Mouse (Mus musculus): ENCODE results near the gene Synm.

Synm gene

GRCm38 (mm10) chr7:67749441-67750239 is 9.9 kb downstream of the Synm start:
- no peak for DNase-seq (ENCODE audit: low spot score)

DNA sequence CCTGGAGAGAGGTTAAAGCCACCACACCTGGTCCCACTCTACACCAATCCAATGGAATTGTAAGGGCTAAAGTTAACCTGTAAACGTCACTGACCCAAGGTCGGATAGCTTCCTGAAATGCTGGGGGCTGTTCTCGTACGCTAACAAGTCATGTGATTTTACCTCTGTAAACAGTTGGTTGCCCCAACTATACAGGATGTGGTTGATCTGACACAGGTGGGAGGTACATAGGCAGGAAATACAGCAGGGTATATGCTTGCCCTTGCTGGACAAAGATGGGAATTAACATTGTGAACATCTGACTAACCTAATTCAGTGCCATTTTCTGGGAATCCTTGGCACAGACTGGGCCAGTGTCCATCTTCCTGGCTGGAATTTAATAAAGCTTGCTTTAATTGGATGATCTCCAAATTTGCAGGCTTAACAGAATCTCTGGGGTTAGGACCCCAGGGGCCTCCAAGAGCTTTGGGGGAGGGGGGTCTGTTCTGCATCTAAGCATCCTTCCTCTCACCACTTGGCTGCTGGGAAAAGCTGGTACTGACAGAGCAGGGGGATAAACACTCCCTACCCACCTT is 11.7 kb downstream of the Synm start:
- DNase-seq (ENCODE audit: low spot score), result no peak

DNA sequence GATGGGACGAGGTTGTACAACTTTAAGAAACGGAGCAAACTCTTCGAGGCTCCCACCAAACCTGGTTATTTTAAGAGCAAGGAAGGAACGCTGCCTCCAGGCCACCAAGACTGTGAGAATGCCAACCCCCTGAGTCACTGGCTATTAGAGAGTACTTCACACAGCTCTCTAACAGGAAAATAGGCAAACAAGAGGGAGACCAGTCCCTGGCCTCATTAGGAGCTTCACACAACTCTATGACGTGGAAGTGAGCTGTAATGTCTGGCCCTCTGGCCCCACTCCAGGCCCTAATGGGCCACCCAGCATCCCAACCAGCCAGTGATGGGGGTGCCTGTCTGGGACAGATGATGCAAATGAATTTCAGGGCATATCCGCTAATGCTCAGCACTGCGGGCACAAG is 17.8 kb downstream of the Synm start:
- DNase-seq (ENCODE audit: low spot score), result no peak

GRCm38 (mm10) chr7:67740796-67741195 is 18.7 kb downstream of the Synm start:
- no peak for DNase-seq (ENCODE audit: low spot score)

DNA sequence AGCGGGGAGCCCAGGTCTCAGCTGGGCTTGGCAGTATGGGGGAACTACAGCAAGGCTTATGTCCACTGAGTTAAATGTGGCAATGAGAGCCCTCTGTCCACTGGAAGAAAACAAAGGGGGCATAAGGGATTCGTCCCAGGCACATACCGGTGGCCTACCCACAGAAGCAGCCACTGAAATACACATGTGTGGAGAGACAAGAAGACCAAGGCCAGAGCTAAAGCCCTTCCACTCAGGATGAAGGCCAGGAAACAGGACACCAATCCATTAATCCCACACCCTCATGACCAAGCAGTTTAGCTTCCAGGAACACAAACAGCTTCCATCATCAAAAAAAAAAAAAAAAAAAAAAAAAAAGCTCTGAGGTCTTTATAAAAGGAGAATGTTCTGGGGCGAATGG is 19.2 kb downstream of the Synm start:
- no peak for DNase-seq (ENCODE audit: low spot score)

- no peak for DNase-seq (ENCODE audit: low spot score)
These were observed 27.3 kb downstream of the Synm start for GRCm38 (mm10) chr7:67732276-67732675.

- no peak for DNase-seq (ENCODE audit: low spot score)
These were observed 29.0 kb downstream of the Synm start for GRCm38 (mm10) chr7:67730431-67731110.

DNA sequence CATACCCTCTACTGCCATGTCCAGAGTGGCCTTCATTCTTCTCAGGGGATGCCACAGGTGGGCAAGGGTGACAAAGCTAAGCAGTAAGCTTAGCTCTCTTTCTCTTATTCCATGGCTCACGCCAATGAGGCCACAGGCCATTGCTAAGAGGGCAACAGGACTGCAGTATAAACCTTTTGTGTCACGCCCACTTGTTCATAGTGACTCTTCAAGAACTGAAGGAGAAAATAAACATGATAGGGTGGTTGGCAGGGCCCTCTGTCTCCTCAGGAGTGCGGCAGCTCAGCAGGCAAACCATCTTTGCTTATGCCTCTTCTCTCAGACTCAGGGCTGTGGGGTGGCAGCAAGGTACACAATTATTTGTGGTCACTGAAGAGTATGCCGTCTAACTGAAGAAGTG is 30.7 kb downstream of the Synm start:
- DNase-seq (ENCODE audit: low spot score), result no peak

DNA sequence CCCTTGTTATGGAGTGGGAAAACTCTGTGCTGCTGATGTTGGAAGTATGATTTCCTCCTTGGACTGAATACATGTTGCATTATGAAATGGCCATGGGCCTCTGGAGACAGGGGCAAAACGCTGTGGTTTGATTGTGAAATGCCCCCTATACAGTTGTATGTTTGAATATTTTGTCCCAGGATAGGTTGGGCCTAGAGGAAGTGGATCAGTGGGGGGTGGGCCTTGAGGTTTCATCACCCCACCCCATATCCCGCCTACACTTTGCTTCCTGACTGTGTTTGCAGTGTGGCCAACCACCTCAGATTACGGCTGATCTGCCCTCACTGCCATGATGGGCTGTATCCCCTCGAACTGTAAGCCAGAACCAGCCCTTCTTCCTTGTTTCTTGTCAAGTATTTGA is 31.3 kb downstream of the Synm start:
- DNase-seq (ENCODE audit: low spot score), result no peak

GRCm38 (mm10) chr7:67725016-67725415 is 34.5 kb downstream of the Synm start:
- no peak for DNase-seq (ENCODE audit: low spot score)

DNA sequence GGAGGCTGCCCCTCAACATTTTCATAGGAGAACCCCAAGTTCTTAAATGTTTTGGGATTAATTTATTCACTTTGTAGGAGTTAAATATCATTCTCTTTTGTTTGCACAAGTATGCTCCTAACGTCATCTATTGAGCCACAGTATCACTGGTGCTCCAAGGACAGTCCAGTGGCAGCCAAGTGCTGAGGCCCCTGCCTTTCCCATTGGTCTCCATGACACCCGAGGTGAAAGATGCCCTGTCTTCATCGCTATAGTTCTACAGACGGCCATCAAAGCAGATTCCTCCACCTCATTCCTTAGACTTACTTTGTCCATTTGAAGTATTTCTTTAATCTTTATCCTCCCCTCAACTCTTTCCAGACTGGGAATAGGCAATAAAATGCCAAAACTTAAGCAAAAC is 35.0 kb downstream of the Synm start:
- no peak for DNase-seq (ENCODE audit: low spot score)

- DNase-seq (ENCODE audit: low spot score), result no peak
These were observed 37.4 kb downstream of the Synm start for GRCm38 (mm10) chr7:67722163-67722562.

GRCm38 (mm10) chr7:67718804-67719203 is 40.7 kb downstream of the Synm start:
- DNase-seq (ENCODE audit: low spot score), result no peak

- no peak for DNase-seq (ENCODE audit: low spot score)
These were observed 42.0 kb downstream of the Synm start for GRCm38 (mm10) chr7:67717520-67717919.

GRCm38 (mm10) chr7:67716925-67717324 is 42.6 kb downstream of the Synm start:
- no peak for DNase-seq (ENCODE audit: low spot score)

DNA sequence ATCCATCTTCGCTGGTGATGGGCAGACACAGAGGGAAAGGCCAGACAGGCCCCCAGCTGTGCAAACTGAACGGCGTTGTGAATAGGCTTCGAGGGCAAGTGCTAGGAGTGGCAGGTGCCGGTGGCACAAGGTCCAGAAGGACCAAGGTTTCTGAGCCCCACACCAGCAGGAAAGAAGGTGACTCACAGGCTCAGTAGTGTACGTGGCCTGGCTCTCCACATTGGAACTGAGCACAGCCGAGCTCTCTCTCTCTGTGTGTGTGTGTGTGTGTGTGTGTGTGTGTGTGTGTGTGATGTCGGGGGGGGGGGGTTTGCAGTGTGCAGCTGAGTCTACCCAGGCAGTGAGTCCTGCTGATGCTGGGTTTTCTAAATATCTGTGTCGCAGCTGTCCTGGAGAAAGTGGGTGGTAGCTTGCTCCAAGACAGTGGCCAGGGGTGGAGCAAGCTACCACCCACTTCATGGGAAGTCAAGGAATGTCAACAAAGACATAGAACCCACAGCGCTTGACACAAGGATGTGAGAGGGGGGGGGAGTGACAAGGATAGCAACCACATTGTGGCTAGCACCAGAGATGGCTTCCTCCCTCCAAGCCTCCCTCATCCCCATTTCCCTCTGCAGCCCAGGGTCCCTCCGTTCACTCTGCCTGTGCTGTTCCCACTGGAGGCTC is 43.2 kb downstream of the Synm start:
- no peak for DNase-seq (ENCODE audit: low spot score)

DNA sequence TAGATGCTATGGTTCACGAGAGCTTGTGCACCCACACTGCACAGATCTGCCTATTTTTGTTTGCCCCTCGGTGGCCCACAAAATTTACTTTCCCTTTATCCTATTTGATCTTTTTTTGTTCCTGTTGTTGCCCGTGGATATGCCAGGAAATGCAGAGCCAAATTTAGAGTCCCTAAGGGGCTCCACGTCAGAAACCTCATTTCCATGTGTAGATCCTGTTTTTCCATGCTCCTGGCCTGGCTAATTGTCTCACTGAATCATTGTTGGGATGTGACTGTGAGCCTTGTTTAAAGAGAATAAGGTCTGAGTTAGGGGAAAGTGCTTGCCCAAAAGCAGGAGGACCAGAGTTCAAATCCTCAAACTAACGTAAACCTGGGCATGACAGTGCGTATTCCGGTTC is 44.4 kb downstream of the Synm start:
- DNase-seq (ENCODE audit: low spot score), result no peak

DNA sequence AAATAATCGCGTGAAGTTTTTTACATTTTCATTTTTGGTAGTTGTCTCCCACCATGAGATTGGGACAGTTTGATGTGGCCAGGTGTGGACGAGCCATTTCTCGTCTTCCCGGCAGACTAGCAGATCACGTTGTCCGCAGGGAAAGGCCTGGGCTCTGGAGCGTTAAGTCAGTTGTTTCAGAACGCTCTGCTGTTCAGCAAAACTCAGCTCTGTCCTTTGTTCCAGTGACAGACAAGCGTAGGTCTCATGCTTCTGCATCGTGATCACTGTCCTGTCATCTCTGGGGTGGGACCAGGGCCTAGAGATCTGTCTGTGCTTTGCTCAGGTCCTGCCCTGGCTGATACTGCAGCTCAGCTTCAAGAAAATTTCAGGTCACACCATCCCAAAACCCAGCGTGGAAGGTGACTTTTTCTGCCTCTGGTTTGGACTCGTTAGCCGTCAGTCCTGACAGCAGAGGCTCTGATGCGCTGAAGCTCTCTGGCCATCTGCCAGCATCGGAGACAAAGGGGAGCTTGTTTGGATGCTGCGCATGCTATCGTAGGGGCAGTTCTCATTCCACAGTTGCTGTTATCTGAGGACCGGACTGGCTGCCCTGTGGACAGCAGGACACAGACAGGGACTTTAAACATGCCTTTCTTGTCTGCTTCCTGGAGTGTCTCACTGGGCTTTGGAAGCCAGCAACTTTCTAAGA is 45.6 kb downstream of the Synm start:
- DNase-seq (ENCODE audit: low spot score), result no peak

DNA sequence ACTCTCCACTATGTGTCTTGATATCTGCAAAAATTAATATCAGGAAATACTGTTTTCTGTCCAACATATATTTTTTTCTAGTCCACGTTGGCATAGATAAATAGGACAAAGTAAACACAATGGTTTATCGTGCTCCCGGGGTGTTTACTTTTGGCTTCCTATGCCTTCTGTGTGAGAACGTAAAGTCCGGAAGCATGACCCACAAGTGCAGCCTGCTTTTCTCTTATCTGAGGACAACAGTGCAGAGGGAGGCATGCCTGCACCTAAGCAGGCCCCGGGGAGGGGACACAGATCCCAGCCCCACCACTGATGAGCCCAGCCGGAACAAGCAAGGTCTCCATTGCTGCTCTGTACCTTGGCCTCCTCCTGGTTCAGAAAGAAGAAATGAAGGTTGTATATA is 49.3 kb downstream of the Synm start:
- no peak for DNase-seq (ENCODE audit: low spot score)

DNA sequence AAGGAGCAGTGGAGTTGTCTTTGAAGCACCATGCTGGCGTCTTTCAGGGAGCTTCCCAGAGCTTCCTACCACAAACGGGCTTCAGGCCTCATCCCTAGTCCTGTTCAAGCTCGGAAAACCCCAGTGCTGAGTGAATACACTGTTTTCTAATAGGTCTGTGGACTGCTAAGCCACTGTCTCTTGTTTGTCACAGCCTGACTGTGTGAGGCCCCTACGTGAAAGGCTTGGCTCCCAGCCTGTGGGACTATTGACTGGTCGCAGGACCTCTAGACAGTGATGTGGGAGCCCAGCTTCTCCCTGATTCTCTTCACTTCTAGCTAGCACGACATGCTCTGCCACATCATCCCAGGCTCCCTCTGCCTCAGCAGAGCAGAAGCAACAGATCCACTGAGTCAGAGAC is 51.4 kb downstream of the Synm start:
- no peak for DNase-seq (ENCODE audit: low spot score)

DNA sequence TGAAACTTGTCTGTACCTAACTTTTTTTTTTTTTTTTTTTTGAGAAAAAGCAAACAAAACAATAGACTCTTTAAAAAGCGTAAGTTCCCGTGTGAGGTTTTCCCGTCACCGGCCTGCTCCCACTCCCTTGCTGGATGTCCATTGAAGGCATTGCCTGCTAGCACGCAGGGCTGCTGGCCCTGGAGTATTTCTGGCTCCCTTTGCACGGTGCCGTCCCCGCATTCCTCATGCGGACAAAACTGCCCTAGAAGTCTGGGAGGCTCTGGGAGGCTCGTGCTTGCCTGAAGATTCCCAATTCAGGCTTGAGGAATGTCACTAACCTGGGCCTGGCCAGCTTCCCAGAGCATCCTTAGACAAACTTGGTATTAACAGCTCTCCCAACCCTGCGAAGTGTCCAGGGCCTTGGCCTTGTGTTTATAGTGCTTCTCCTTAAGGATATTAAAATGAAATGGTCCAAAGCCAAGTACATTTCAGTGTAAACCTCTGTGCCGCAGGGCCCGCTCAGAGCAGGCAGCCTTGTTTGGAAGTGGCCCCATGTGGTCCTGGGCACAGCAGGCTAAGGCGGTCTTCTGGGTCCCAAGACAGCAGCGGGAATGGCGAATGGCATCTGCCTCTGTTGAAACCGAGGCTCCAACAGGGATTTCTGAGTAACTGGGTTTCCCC is 58.2 kb downstream of the Synm start:
- DNase-seq (ENCODE audit: low spot score), result no peak

DNA sequence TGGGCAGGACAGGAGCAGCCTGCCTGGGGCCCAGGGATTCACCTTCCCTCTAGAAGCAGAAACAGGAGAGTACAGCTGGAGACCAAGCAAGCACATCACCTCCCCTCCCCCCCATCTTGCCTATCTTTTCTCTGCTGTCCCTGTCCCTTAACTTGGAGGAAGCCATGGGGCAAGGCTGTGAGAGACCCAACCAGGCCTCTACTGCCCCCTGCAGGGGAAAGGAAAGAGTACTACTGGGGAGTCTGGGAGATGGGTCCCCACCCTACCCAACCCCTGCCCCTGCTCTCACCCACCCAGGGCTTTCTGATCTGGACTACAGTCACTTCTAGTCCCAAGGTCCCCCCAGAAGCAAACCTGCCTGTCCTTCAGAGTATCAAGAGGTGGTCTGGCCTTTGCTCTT is 58.7 kb downstream of the Synm start:
- DNase-seq (ENCODE audit: low spot score), result no peak
